Mouse (Mus musculus): ENCODE measurements around the gene Hist2h2bb. TPM values are rescaled to one million over a fixed set of nuclear protein-coding genes. Genes with fewer than 3 reads are reported as not detected.
A peak's percentile ranks its signal among the peaks of the same experiment; 100 is the strongest.

The Hist2h2bb gene
- total RNA-seq, 2 experiments from 2014 or later = 491 to 635 TPM

- no peak for DNase-seq
Measured at GRCm38 (mm10) chr3:96300706-96301529, 31.4 kb downstream of the Hist2h2bb start.

GRCm38 (mm10) chr3:96302076-96302475, 32.5 kb downstream of the Hist2h2bb start:
- no peak for DNase-seq

DNA sequence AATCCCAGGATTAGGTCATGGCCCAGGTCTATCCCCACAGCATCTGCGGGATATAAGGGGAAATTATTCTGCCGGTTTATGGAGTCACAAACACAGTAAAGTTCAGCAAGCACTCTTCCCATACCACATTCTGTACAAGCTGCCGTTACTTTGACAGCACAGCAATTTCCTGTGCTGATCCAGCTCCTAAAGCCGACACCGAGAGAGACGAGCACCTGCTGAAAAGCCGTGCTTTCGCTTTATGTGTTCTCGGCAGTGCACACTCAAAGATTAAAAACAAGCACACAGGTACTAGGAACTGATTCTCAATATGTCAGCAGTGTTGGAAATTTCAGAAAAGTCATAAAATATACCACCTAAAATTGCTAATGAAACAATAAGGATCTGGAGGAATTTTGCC, 37.0 kb downstream of the Hist2h2bb start:
- DNase-seq = no peak

GRCm38 (mm10) chr3:96309441-96309840, 39.9 kb downstream of the Hist2h2bb start:
- no peak for DNase-seq

GRCm38 (mm10) chr3:96312341-96313098, 43.0 kb downstream of the Hist2h2bb start:
- peak; percentile 21 for DNase-seq

Small RNA genes lying within 50 kb of the gene (microRNA-seq; reads per million reads assigned to microRNA genes)
- gene Gm44492 (not detected), gene Gm47311 (not detected), gene Gm47313 (not detected)

Other genes with a start within 250 kb of the Hist2h2bb start
- 10 to 100 TPM; 31.7 to 35.0 TPM for gene Vps45, start 211.3 kb upstream of the Hist2h2bb start, total RNA-seq (2021)
- 10 to 100 TPM; 32.3 to 33.4 TPM for gene Otud7b, start 165.2 kb upstream of the Hist2h2bb start, total RNA-seq (2021)
- 10 to 100 TPM; 13.0 to 17.1 TPM for gene Mtmr11, start 107.7 kb upstream of the Hist2h2bb start, total RNA-seq (2021)
- gene Sf3b4, start 97.4 kb upstream of the Hist2h2bb start, total RNA-seq (2021) = 10 to 100 TPM; 50.4 to 50.9 TPM
- gene Sv2a, start 88.6 kb upstream of the Hist2h2bb start, total RNA-seq (2021) = 10 to 100 TPM in 1 of 2 experiments, 1 to 10 TPM in 1; 9.5 to 14.2 TPM
- 10 to 100 TPM; 28.6 to 31.3 TPM for gene Bola1, start 50.0 kb upstream of the Hist2h2bb start, total RNA-seq (2021)
- gene Hist2h2ab, start 49.9 kb upstream of the Hist2h2bb start, total RNA-seq (2021) = 10 to 100 TPM; 17.5 to 21.2 TPM
- gene Hist2h2ac, start 48.9 kb upstream of the Hist2h2bb start, total RNA-seq (2021) = 100 to 1,000 TPM; 154 to 170 TPM
- 10 to 100 TPM in 1 of 2 experiments, 1 to 10 TPM in 1; 6.9 to 10.8 TPM for gene Hist2h2be, start 48.6 kb upstream of the Hist2h2bb start, total RNA-seq (2021)
- 100 to 1,000 TPM; 135 to 152 TPM for gene Hist2h3c2, start 30.6 kb upstream of the Hist2h2bb start, total RNA-seq (2021)
- gene Hist2h2aa2, start 29.5 kb upstream of the Hist2h2bb start, total RNA-seq (2021) = 1,000 to 10,000 TPM in 1 of 2 experiments, 100 to 1,000 TPM in 1; 944 to 1,071 TPM
- gene Hist2h2aa1, start 24.3 kb upstream of the Hist2h2bb start, total RNA-seq (2021) = 10 to 100 TPM; 27.3 to 37.4 TPM
- under 1 TPM in 1 of 2 experiments, not detected in 1; 0.39 TPM for gene Hist2h3c1, start 23.1 kb upstream of the Hist2h2bb start, total RNA-seq (2021)
- 10 to 100 TPM; 71.1 to 77.9 TPM for gene Hist2h4, start 6.4 kb upstream of the Hist2h2bb start, total RNA-seq (2021)
- 100 to 1,000 TPM; 500 to 681 TPM for gene Hist2h3b, start 1.1 kb upstream of the Hist2h2bb start, total RNA-seq (2021)
- gene Fcgr1, start 24.2 kb downstream of the Hist2h2bb start, total RNA-seq (2021) = under 1 TPM; 0.84 to 0.88 TPM
- gene BC107364, start 182.6 kb downstream of the Hist2h2bb start, total RNA-seq (2021) = not detected

Measured in adrenal gland, postnatal 10 days (tissue).